Mouse (Mus musculus) hindbrain, embryonic 14.5 days (tissue): ENCODE measurements around the gene Lrrtm3. TPM values are rescaled to one million over a fixed set of nuclear protein-coding genes. Genes with fewer than 3 reads are reported as not detected.
A peak's percentile ranks its signal among the peaks of the same experiment; 100 is the strongest.

Experiments used
- ATAC-seq: fragments of 200-750 bp; cut with Nextera tagmentation; 2 replicates; pipeline ENCODE4 v1.8.0; 2017; ENCODE audit warnings: moderate number of reproducible peaks, mild to moderate bottlenecking, moderate TSS enrichment, moderate library complexity; ENCODE audit not compliant: low FRiP score
- DNase-seq: peaks from one replicate; pipeline ENCODE4 v3.0.0-alpha.2; 2015; ENCODE audit warnings: low spot score
- H3K27ac ChIP-seq: fragments of 300-500 bp; sonication (generic); 2 replicates; pipeline ENCODE4 v1.5.1; 2014; ENCODE audit warnings: mild to moderate bottlenecking, moderate library complexity
- H3K27me3 ChIP-seq: fragments of 300-500 bp; sonication (generic); 2 replicates; pipeline ENCODE4 v1.6.1; 2014; ENCODE audit warnings: mild to moderate bottlenecking, low read length, mixed read lengths; ENCODE audit not compliant: control insufficient read depth, insufficient read depth
- H3K36me3 ChIP-seq: fragments of 300-500 bp; sonication (generic); replicated peaks from 2 replicates; pipeline ENCODE4 v1.6.1; 2014; ENCODE audit not compliant: control insufficient read depth, insufficient read depth
- H3K4me1 ChIP-seq: fragments of 300-500 bp; sonication (generic); replicated peaks from 2 replicates; pipeline ENCODE4 v1.6.1; 2014; ENCODE audit warnings: antibody characterized with exemption, low read length, mixed read lengths; ENCODE audit not compliant: control insufficient read depth, insufficient read depth
- H3K4me2 ChIP-seq: fragments of 300-500 bp; sonication (generic); replicated peaks from 2 replicates; pipeline ENCODE4 v1.6.1; 2014; ENCODE audit warnings: mild to moderate bottlenecking, moderate library complexity
- H3K4me3 ChIP-seq: fragments of 300-500 bp; sonication (generic); replicated peaks from 2 replicates; pipeline ENCODE4 v1.5.1; 2014; ENCODE audit warnings: mild to moderate bottlenecking, low read length
- H3K9ac ChIP-seq: fragments of 300-500 bp; sonication (generic); 2 replicates; pipeline ENCODE4 v1.6.1; 2014
- H3K9me3 ChIP-seq: fragments of 300-500 bp; sonication (generic); 2 replicates; pipeline ENCODE4 v1.6.1; 2016; ENCODE audit warnings: low read length; ENCODE audit not compliant: control insufficient read depth
- WGBS: fragments of 180-500 bp; shearing (Covaris S2); extraction: QIAGEN DNeasy Blood & Tissue Kit; methylation state at CpG from one replicate; pipeline ENCODE4 v1.1.7; 2014; 5-methylcytosine and 5-hydroxymethylcytosine counted together
- polyA plus RNA-seq: library from polyadenylated mRNA; unstranded; fragments of >200 nt; fragmentation: Nextera tagmentation; extraction: Ambion mirVana; gene quantifications from 2 replicates; pipeline ENCODE4 v1.2.1, GENCODE M21; 2014

Gene Lrrtm3
- polyA plus RNA-seq, 1 experiment from 2014 or later = 37.2 TPM

DNA sequence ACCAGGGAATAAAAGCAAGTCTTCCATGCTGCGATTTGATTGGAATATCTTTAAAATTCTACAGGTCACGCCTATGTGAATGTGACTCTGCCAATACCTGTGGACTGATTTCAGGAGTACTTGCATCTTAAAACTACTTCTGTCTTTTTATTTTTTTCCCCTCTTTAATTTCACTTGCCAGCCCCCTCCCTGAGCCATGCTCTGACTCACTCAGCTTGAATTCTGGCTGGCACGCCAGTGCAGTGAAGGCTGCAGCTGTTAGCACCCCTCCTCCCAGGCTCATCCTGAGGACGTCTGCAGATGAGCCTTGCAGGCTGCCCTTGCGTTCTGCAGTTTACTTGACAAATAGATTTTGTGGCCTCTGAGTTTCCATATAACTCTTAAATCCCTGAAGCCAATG lies 14.1 kb downstream of the Lrrtm3 start:
- Histone ChIP-seq H3K9me3 (no peaks in the 10 kb centered on the region), H3K9ac (no peak overlapping the region), H3K4me3 (no peak overlapping the region), H3K27ac (no peak overlapping the region), H3K36me3 (no peaks in the 10 kb centered on the region), H3K4me1 (peaks cover 15% of the 10 kb centered on the region), H3K27me3 (no peaks in the 10 kb centered on the region), H3K4me2 (no peak overlapping the region)
- 0 out of 2 replicates have a peak, but pooled peaks have one; percentile 60 for ATAC-seq
- no peak for DNase-seq
- 34% methylated on average over 5 of the region's 5 CpGs for WGBS

DNA sequence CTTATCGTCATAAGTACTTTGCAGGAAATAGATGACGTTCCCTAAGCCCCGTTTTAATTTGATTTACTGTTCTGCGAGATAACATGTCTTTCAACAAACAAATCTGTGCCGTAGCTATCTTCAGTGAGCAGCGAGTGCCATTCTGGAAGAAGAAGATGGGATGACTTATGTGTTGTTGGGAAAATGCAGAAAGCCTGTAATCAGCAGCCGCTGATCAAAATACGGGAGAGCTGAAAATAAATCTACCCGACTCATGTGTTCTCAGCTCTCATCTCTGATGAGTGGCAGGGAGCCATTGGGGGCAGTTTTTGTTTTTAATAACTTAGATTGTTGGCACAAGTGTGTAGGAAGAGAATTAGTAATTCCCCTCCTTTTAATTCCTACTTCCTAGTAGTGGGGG lies 26.4 kb downstream of the Lrrtm3 start:
- H3K4me3 ChIP-seq = no peak overlapping the region
- no peaks in the 10 kb centered on the region for H3K4me1 ChIP-seq
- no peaks in the 10 kb centered on the region for H3K27me3 ChIP-seq
- no peaks in the 10 kb centered on the region for H3K36me3 ChIP-seq
- ATAC-seq (no peak), DNase-seq (no peak)
- no peak overlapping the region for H3K9ac ChIP-seq
- H3K27ac ChIP-seq = no peak overlapping the region
- no peaks in the 10 kb centered on the region for H3K9me3 ChIP-seq
- no peak overlapping the region for H3K4me2 ChIP-seq
- 90% methylated on average over 9 of the region's 9 CpGs for WGBS

DNA sequence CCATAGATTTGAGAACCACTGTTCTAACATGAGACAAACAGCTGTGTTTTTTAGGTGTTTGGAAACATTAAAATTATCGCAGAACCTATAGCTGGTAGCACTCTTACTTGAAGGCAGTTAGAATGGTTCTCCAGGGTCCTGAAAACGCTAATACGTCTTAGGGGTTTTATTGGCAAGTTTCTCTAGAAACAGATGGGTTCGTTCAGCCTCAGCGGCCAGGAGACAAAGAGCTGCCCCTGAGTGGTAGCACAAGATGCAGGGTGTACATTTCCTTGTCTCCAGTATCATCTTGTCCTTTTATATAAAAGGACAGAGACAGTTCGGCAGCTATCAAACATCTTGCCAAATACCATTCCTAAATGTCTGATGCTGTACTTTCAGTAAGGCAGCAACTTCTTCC lies 40.1 kb downstream of the Lrrtm3 start:
- H3K27me3 ChIP-seq = no peaks in the 10 kb centered on the region
- H3K9ac ChIP-seq = no peak overlapping the region
- no peaks in the 10 kb centered on the region for H3K36me3 ChIP-seq
- DNase-seq = no peak
- WGBS = 72% methylated on average over 6 of the region's 6 CpGs
- no peak overlapping the region for H3K4me3 ChIP-seq
- no peak overlapping the region for H3K4me2 ChIP-seq
- ATAC-seq = no peak
- H3K4me1 ChIP-seq = no peaks in the 10 kb centered on the region
- no peak overlapping the region for H3K27ac ChIP-seq
- no peaks in the 10 kb centered on the region for H3K9me3 ChIP-seq

DNA sequence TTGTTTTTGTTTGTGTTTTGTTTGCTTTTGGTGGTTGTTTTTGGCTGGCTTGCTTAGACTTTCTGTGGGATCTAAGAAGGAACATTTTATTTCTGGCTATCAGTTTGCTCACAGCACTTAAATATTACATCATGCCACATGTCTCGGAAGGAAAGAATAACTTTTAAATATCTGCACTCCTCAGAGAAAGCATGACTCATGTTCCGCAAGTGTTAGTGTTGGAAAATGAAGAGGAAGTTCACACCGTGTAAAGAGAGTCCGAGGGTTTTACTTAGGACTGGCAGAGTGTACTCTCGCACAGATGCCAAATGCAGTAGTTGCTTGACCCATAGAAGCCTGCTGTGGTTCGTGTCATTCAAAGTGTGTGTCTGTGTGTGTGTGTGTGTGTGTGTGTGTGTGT lies 40.9 kb downstream of the Lrrtm3 start:
- H3K4me1 ChIP-seq = no peaks in the 10 kb centered on the region
- no peaks in the 10 kb centered on the region for H3K9me3 ChIP-seq
- H3K27ac ChIP-seq = no peak overlapping the region
- H3K27me3 ChIP-seq = no peaks in the 10 kb centered on the region
- ATAC-seq = no peak
- no peak overlapping the region for H3K9ac ChIP-seq
- WGBS = 89% methylated on average over 6 of the region's 6 CpGs
- H3K36me3 ChIP-seq = no peaks in the 10 kb centered on the region
- no peak overlapping the region for H3K4me2 ChIP-seq
- no peak for DNase-seq
- H3K4me3 ChIP-seq = no peak overlapping the region

DNA sequence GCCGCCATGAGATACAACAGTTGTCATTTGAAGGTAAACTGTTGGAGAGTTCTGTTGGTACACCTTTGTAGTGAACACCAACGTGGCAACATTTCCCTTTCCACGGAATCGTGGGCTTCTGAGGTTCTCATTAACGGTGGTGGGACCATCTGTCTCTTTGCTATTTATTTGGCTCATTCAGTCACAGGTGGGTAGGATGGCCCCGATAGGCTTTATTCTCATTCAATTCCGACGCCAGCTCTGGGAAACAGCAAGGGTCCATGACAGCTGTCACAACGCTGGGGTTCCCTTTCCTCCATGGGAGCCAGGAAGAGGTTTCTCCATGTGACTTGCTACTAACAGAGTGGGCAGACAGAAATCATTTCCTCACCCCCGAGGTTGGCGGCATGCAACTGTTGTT lies 48.2 kb downstream of the Lrrtm3 start:
- Histone ChIP-seq H3K4me2 (no peak overlapping the region), H3K9me3 (no peaks in the 10 kb centered on the region), H3K36me3 (no peaks in the 10 kb centered on the region), H3K4me1 (peaks cover 5% of the 10 kb centered on the region; the same call in 1 of the 2 replicates), H3K27me3 (no peaks in the 10 kb centered on the region), H3K4me3 (no peak overlapping the region), H3K27ac (no peak overlapping the region), H3K9ac (no peak overlapping the region)
- no peak for DNase-seq
- ATAC-seq = no peak
- 72% methylated on average over 11 of the region's 11 CpGs for WGBS

DNA sequence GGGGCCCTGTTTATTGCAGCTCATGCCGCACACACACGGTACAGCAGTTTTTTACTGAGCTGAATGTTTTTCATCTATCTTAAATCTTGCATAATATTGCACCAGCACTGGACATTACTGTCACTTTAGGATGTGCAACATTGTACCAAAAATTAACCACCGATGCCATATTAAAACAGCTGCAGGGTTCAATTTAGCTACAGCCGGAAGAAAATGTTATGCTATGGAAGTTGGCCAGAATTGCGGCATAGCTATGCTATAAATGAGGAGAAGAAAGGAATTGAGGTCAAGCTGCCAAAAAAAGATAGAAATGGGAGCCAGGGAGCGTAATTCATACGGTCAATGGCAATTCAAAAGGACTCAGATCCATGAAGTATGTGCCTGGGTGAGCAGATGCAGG lies 48.9 kb downstream of the Lrrtm3 start:
- DNase-seq = no peak
- Histone ChIP-seq H3K27me3 (no peaks in the 10 kb centered on the region), H3K4me2 (no peak overlapping the region), H3K4me1 (peaks cover 5% of the 10 kb centered on the region; the same call in 1 of the 2 replicates), H3K36me3 (no peaks in the 10 kb centered on the region), H3K4me3 (no peak overlapping the region), H3K9ac (no peak overlapping the region), H3K9me3 (no peaks in the 10 kb centered on the region), H3K27ac (no peak overlapping the region)
- 80% methylated on average over 7 of the region's 7 CpGs for WGBS
- ATAC-seq = no peak

DNA sequence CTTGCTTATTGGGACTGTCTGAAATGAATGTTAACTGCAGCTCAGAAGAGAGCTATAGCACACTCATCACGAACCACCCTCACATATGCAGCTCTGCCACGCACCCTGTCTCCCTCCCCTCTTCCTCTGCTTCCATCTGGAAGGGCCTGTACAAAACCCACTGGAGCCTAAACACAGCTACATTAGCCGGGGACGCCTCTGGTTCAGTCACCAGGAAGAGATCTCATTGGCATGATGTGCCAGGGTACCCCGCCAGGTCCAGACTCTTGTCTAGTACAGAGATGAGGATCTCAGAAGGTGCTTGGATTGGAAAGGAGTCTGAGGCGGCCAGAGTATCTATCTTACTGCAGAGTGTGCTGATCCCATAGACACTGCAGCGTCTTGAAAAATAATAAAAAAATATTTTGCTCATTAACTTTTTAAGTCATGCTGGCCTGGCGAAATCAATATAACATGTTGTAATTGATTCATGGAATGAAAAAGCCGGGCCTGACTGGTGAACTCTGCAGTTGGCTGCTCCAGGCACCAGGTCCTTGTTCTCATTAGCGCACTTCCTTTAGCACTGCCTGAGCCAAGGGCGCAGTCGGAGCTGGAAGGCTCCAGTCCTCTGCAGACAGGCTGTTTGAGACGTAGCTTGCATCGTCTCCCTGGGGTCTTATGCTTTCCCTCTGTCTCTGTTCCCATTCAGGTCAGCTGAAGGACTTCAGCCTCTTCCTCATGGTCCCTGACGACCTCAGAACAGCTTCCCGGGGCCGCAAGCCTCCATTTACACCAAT lies 50.1 kb downstream of the Lrrtm3 start:
- Histone ChIP-seq H3K4me2 (no peak overlapping the region), H3K27ac (no peak overlapping the region), H3K9ac (no peak overlapping the region), H3K27me3 (no peaks in the 10 kb centered on the region), H3K36me3 (no peaks in the 10 kb centered on the region), H3K9me3 (no peaks in the 10 kb centered on the region), H3K4me1 (peaks cover 5% of the 10 kb centered on the region; the same call in 1 of the 2 replicates), H3K4me3 (no peak overlapping the region)
- ATAC-seq (peak; percentile 65; the same call in 1 of the 2 replicates), DNase-seq (no peak)
- WGBS = 66% methylated on average over 17 of the region's 17 CpGs

DNA sequence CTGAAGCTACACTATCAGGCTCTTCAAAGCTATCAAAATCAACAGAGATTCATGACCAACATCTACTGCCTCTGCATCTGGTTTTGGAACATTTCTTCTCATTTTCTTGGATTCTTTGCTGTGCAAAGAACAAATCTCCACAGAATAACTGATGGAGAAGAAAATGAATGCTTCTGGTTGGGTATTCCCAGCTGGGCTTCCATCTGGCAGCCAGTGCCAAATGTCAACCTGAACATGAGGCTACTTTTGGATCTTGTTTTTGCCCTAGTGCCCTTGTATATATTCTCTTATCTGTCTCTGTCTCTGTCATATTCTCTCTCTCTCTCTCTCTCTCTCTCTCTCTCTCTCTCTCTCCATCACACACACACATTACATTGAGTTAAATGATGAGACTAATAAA lies 59.2 kb downstream of the Lrrtm3 start:
- H3K27me3 ChIP-seq = no peaks in the 10 kb centered on the region
- H3K4me2 ChIP-seq = no peak overlapping the region
- H3K9ac ChIP-seq = no peak overlapping the region
- no peak overlapping the region for H3K27ac ChIP-seq
- DNase-seq = no peak
- no peaks in the 10 kb centered on the region for H3K36me3 ChIP-seq
- no peaks in the 10 kb centered on the region for H3K9me3 ChIP-seq
- H3K4me1 ChIP-seq = no peaks in the 10 kb centered on the region
- H3K4me3 ChIP-seq = no peak overlapping the region
- no peak for ATAC-seq

DNA sequence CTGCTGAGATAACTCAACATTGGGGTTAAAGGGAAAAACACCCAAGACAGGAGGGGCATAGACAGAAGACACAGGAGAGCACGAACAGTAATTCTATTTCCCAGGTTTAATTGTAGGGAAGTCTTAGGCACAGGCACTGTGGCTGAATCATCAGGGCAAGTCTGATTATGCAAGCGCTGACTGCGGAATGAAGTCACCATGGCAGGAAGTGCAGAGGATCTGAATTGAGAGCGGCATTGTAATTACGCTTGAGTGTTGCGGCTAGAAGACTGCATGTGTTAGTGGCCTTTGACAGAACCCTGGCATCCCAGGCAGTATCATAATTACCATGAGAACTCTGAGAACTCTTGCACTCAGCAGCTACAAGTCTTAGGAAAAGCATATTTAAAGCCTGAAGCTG lies 66.7 kb downstream of the Lrrtm3 start:
- Histone ChIP-seq H3K9me3 (no peaks in the 10 kb centered on the region), H3K27ac (no peak overlapping the region), H3K4me3 (no peak overlapping the region), H3K4me2 (no peak overlapping the region), H3K4me1 (no peaks in the 10 kb centered on the region), H3K9ac (no peak overlapping the region), H3K36me3 (no peaks in the 10 kb centered on the region), H3K27me3 (no peaks in the 10 kb centered on the region)
- DNase-seq (no peak), ATAC-seq (no peak)
- WGBS = 60% methylated on average over 6 of the region's 6 CpGs

DNA sequence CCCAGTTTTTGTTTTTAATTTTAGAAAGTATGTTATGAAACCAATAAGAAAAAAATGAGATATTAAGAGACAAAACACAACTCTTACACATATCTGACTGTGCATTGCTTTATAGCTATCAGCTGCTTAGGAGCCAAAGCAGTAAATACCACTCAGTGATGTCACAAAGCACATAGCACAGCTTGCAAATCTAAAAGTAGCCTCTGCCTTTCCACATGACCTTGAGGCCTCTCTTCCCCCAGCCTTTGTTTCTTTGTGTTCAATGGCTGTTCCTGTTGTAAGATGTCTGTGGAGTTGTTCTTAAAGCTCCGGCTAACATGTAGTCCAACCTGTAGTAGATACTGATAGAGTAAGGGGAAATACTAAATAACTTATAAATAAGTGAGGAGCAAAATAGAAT lies 69.7 kb downstream of the Lrrtm3 start:
- Histone ChIP-seq H3K9ac (no peak overlapping the region), H3K4me3 (no peak overlapping the region), H3K36me3 (no peaks in the 10 kb centered on the region), H3K4me2 (no peak overlapping the region), H3K27me3 (no peaks in the 10 kb centered on the region), H3K4me1 (no peaks in the 10 kb centered on the region), H3K9me3 (no peaks in the 10 kb centered on the region), H3K27ac (no peak overlapping the region)
- 87% methylated on average over 1 of the region's 1 CpGs for WGBS
- DNase-seq (no peak), ATAC-seq (no peak)
